Mouse (Mus musculus) bone marrow macrophage, adult 2 months (primary cell): Measurements from ENCODE around the gene Cad. TPM values are rescaled to one million over a fixed set of nuclear protein-coding genes. Genes with fewer than 3 reads are reported as not detected.

Experiments used
- H3K27ac ChIP-seq: 2 replicates; pipeline ENCODE4 v1.5.1; 2012; ENCODE audit warnings: low read depth, low read length; ENCODE audit not compliant: insufficient read depth
- H3K4me1 ChIP-seq: 2 replicates; pipeline ENCODE4 v1.6.1; 2012; ENCODE audit warnings: low read length; ENCODE audit not compliant: control insufficient read depth, insufficient read depth
- H3K4me3 ChIP-seq: 2 replicates; pipeline ENCODE4 v1.5.1; 2012; ENCODE audit warnings: mild to moderate bottlenecking, low read length, moderate library complexity; ENCODE audit not compliant: insufficient read depth
- CTCF ChIP-seq: IDR thresholded peaks from 2 replicates; pipeline ENCODE4 v1.5.1; 2012; ENCODE audit warnings: low read depth, mild to moderate bottlenecking, low read length, moderate library complexity
- POLR2A ChIP-seq: IDR thresholded peaks from 2 replicates; pipeline ENCODE4 v1.6.1; 2012; ENCODE audit warnings: mild to moderate bottlenecking, low read depth, low read length, borderline replicate concordance
- polyA plus RNA-seq: library from polyadenylated mRNA; stranded (reverse); fragments of >200 nt; gene quantifications from 2 replicates; pipeline ENCODE4 v1.2.4, GENCODE M21; 2012; ENCODE audit not compliant: missing spikeins, insufficient read depth, insufficient read length

Gene Cad
- polyA plus RNA-seq, 1 experiment: 4.2 TPM

DNA sequence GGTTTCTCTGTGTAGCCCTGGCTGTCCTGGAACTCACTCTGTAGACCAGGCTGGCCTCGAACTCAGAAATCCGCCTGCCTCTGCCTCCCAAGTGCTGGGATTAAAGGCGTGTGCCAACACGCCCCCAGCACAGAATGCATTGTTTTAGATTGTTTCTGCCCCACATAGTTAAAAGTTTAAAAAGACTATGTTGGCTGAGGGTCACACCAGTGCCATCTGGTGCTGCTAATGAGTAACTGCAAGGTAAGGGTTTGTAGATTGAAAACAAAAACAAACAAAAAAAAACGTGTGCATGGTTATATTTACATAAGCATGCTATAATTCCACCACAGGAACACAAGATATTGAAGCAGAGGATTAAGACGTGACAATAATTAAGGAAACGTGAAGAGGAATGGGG lies 56.2 kb downstream of the Cad start:
- no peak overlapping the region for H3K27ac ChIP-seq
- H3K4me3 ChIP-seq: no peak overlapping the region
- no peaks in the 10 kb centered on the region for H3K4me1 ChIP-seq
- no peak for TF ChIP-seq CTCF
- no peak for TF ChIP-seq POLR2A

GRCm38 (mm10) chr5:31116354-31116753 lies 61.8 kb downstream of the Cad start, which contains the start of gene Trim54:
TSS of gene Trim54 (plus strand) at chr5:31116712.
- TF ChIP-seq CTCF: no peak
- no peak for TF ChIP-seq POLR2A
- H3K4me1 ChIP-seq: peaks cover 4% of the 10 kb centered on the region
- no peak within 1 kb of the TSS for H3K4me3 ChIP-seq
- H3K27ac ChIP-seq: no peak within 1 kb of the TSS

GRCm38 (mm10) chr5:31116912-31117311 lies 62.3 kb downstream of the Cad start:
- H3K4me1 ChIP-seq: peaks cover 7% of the 10 kb centered on the region

GRCm38 (mm10) chr5:31121111-31121510 lies 66.5 kb downstream of the Cad start:
- no peak overlapping the region for H3K4me3 ChIP-seq
- H3K4me1 ChIP-seq: peaks cover 7% of the 10 kb centered on the region
- TF ChIP-seq POLR2A (no peak), CTCF (no peak)
- H3K27ac ChIP-seq: no peak overlapping the region

More at GRCm38 (mm10) chr5:31116912-31117311, 62.3 kb downstream of the Cad start:
- Histone ChIP-seq H3K4me3 (no peak overlapping the region), H3K27ac (no peak overlapping the region)
- TF ChIP-seq CTCF: no peak
- no peak for TF ChIP-seq POLR2A

DNA sequence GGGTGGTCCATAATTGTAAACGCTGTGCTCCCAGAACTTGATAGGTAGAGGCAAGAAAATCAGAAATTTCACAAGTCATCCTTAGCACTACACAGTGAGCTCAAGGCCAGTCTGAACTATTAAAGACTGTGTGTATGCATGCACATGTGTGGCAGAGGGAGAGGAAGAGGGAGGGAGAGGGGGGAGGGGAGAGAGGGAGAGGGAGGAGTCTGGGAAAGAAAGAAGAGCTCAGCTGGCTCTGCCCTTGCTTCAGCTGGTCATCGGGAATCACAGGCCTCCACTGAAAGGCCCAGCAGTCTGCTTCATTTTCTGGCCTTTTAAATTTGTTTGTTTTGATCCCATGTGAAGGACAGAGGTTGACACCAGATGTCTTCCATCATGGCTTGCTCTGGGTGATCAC lies 68.9 kb downstream of the Cad start:
- peaks cover 7% of the 10 kb centered on the region for H3K4me1 ChIP-seq
- no peak overlapping the region for H3K27ac ChIP-seq
- H3K4me3 ChIP-seq: no peak overlapping the region
- TF ChIP-seq CTCF (no peak), POLR2A (no peak)

- H3K27ac ChIP-seq: no peak overlapping the region
- peaks cover 4% of the 10 kb centered on the region for H3K4me1 ChIP-seq
- no peak overlapping the region for H3K4me3 ChIP-seq
- no peak for TF ChIP-seq CTCF
- no peak for TF ChIP-seq POLR2A
Observed at GRCm38 (mm10) chr5:31126050-31126449, 71.5 kb downstream of the Cad start.

Other genes with a start within 250 kb of the Cad start
- 22.6 and 27.8 TPM in 2 replicates for gene Mapre3, start 240.1 kb upstream of the Cad start, polyA plus RNA-seq
- gene Tmem214, start 186.8 kb upstream of the Cad start, polyA plus RNA-seq: 43.0 and 57.9 TPM in 2 replicates
- gene Agbl5, start 166.1 kb upstream of the Cad start, polyA plus RNA-seq: 5.8 and 6.5 TPM in 2 replicates
- 317 and 358 TPM in 2 replicates for gene Ost4, start 147.0 kb upstream of the Cad start, polyA plus RNA-seq
- gene Emilin1, start 141.4 kb upstream of the Cad start, polyA plus RNA-seq: 29.1 and 37.2 TPM in 2 replicates
- gene Khk, start 133.3 kb upstream of the Cad start, polyA plus RNA-seq: 29.8 and 38.9 TPM in 2 replicates
- not detected in 2 replicates for gene Cgref1, start 109.2 kb upstream of the Cad start, polyA plus RNA-seq
- gene Preb, start 94.4 kb upstream of the Cad start, polyA plus RNA-seq: 131 and 140 TPM in 2 replicates
- not detected in 2 replicates for gene Tcf23, start 86.1 kb upstream of the Cad start, polyA plus RNA-seq
- gene Atraid, start 6.5 kb upstream of the Cad start, polyA plus RNA-seq: 114 and 133 TPM in 2 replicates
- gene Slc5a6, start 5.9 kb upstream of the Cad start, polyA plus RNA-seq: 5.5 and 7.5 TPM in 2 replicates
- gene Dnajc5g, start 51.5 kb downstream of the Cad start, polyA plus RNA-seq: not detected in 2 replicates
- gene Slc30a3, start 53.5 kb downstream of the Cad start, polyA plus RNA-seq: not detected in 2 replicates
- not detected in 2 replicates for gene Trim54, start 61.9 kb downstream of the Cad start, polyA plus RNA-seq
- not detected in 2 replicates for gene Ucn, start 84.0 kb downstream of the Cad start, polyA plus RNA-seq
- gene Mpv17, start 99.5 kb downstream of the Cad start, polyA plus RNA-seq: 75.0 and 75.3 TPM in 2 replicates
- gene Gm29609, start 125.1 kb downstream of the Cad start, polyA plus RNA-seq: 0.93 and 2.7 TPM in 2 replicates
- gene Gtf3c2, start 125.4 kb downstream of the Cad start, polyA plus RNA-seq: 80.4 and 90.2 TPM in 2 replicates
- gene Snx17, start 138.4 kb downstream of the Cad start, polyA plus RNA-seq: 80.3 and 85.8 TPM in 2 replicates
- 28.3 and 28.9 TPM in 2 replicates for gene Eif2b4, start 138.7 kb downstream of the Cad start, polyA plus RNA-seq
- gene Zfp513, start 147.5 kb downstream of the Cad start, polyA plus RNA-seq: 32.3 and 33.1 TPM in 2 replicates
- 61.2 and 67.7 TPM in 2 replicates for gene Ppm1g, start 165.9 kb downstream of the Cad start, polyA plus RNA-seq
- gene Nrbp1, start 186.1 kb downstream of the Cad start, polyA plus RNA-seq: 84.1 and 85.8 TPM in 2 replicates
- not detected in 2 replicates for gene Gm9970, start 186.5 kb downstream of the Cad start, polyA plus RNA-seq
- 4.6 and 8.3 TPM in 2 replicates for gene Krtcap3, start 196.9 kb downstream of the Cad start, polyA plus RNA-seq
- gene Ift172, start 236.3 kb downstream of the Cad start, polyA plus RNA-seq: 36.9 and 45.0 TPM in 2 replicates
- not detected in 2 replicates for gene Fndc4, start 241.3 kb downstream of the Cad start, polyA plus RNA-seq
- gene Gckr, start 242.7 kb downstream of the Cad start, polyA plus RNA-seq: not detected in 2 replicates